Mouse (Mus musculus): Measurements from ENCODE around the gene Sema4c.

Gene Sema4c

GRCm38 (mm10) chr1:36558031-36558993, at the start of gene Sema4c:
Gene Sema4c, minus strand, starts transcription at chr1:36558349.
- peak; percentile 75 to 78 for DNase-seq

DNA sequence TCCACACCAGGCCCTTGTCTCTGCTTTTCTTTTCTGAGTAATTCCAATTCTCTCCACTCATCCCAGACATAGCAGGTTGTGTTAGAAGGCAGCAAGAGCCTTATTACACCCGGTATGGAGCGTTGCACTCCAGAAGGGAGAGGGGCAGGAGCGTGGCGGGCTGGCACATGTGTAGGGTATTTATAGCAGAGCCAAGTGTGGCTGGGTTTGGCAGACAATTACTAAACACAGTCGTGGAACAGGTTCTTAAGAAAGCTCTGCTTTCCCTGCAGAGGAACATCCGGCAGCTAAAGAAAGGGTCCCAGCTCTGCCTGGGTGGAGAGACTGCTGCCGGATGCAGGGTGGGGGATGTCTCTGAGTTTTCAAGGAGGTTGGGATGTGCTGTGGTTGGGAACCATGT, 48.8 kb upstream of the Sema4c start:
- DNase-seq = no peak

DNA sequence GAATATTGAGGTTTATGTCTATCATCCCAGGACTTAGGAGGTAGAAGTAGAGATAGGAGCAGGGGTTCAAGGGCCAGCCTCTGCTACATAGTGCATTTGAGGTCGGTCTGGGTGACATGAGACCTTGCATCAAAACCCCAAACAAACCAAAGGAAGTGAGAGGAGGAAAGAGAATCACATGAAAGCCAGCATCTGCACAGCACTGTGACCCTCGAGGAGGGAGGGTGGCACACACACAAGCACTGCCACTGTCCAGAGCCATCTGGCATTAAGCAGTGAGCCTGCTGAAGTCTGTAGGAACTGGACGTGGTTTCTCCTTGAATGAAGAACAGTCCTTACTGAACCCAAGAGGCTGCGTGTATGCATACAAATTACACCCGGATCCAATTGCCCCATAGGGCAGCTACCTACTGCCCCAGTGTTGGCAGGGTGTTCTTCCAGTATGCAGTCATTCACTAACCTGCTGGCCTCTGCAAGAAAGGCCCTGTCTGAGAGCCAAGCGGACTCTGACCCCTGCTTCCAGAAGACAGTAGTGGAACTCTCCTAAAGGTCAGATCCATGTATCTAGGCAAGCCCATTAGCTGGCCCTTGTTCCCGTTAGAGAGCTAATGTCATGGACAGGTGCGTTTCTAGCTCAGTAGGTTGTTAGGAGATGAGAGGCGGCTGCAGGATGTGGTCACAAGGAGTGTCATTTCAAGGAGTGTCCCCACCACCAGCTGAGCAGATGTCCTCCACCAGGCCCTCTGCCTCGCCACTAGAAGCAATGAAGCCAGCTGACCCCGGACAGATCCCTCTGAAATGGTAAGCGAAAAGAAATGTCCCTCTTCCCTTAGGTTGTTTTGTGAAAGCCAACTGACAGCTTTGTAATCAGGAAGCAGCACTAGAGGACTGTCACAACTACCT, 46.4 kb upstream of the Sema4c start:
- no peak for DNase-seq

- DNase-seq = peak; percentile 59 to 64
These were observed 45.2 kb upstream of the Sema4c start for GRCm38 (mm10) chr1:36603361-36603760.

- DNase-seq = no peak
These were observed 44.1 kb upstream of the Sema4c start for GRCm38 (mm10) chr1:36602271-36602670.

DNA sequence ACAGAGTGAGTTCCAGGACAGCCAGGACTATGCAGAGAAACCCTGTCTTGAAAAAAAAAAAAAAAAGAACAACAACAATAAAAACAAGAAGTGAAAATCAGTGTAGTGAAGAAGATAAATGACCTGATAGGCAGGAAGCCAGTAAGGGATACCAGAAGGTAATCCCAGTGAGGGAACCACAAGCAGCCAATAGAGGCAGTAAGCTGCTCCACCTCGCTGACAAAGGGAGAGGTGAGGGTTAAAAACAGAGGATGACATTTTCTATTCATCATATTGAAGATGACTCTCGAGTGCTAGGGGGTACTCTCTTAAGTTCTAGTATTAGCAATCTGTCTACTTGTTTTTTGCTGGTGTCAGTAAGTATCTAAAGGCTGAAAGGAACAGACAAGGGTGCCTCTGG, 40.3 kb upstream of the Sema4c start:
- no peak for DNase-seq

DNA sequence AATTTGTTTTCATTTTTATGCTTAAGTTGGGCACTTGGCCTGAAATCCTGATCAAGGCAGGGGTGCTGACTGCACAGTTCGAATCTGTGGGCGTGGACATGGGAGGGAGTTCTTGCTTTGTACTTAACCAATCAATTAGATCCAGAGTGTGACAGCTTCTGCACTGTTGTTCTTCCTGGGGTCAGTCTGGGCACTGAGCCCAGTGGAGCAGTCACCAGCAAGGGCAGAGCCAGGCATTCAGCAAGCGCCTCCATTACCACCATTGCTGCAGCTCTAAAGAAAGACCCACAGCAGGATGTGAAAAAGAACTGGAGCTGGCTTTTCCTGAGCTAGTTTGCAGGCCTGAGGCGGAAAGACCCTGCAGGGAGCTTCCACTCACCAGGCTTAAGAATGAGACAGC, 38.0 kb upstream of the Sema4c start:
- DNase-seq = peak; percentile 69 to 73

DNA sequence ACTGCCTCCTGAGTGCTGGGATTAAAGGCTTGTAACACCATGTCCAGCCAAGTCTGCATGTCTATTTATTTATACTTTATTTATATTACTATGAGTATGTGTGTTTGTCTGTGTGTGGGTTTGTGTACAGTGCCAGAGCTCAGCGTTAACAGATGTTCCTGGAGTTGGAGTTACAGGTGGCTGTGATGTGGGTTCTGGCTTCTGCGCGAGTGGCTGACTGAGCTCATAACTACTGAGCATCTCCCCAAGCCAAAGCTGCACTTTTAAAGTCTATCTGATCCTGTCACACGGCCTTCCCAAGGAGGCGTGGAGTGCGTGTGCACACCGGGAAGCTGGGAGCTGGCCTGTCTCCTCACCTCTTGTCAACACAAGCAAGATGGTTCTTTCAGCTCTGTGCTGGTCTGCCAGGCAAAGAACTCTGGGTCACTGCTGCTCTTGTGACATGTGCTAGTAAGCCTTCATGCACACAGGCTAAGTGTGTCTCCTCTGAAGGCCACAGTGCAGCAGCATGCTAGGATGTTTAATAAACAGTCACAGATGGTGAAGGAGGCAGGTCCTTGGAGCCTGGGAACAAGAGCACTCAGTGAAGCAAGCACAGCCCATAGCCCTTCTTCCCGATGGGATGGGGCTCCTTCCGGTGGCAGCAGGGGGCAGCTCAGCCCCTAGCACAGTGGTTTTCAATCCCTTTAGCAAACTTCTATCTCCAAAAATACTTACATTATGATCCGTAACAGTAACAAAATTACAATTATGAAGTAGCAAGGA, 37.2 kb upstream of the Sema4c start:
- no peak for DNase-seq

DNA sequence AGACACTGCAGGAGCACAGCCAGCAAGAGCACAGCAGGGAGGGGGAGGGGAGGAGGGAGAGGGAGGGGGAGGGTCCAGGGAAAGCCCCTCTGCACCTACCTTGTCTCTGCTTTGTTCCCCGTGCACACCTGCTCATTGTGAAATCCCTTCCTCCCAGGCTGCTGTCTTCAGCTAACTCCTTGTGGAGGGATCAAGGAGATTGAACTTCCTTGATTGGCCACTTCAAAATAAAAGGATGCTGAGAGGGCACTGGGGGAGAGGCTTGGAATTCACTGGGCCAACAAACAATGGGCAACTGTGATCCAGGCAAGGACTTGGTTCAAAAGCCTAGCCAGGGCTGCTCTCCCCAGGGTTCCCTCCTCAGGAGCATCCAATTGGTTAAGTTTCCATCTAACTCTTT, 35.0 kb upstream of the Sema4c start:
- peak in 1 of 2 experiments; percentile 51 for DNase-seq

- no peak for DNase-seq
These were observed 33.3 kb upstream of the Sema4c start for GRCm38 (mm10) chr1:36591408-36591807.

- DNase-seq = no peak
These were observed 32.5 kb upstream of the Sema4c start for GRCm38 (mm10) chr1:36590664-36591063.

GRCm38 (mm10) chr1:36589486-36589885, 31.3 kb upstream of the Sema4c start:
- peak in 1 of 2 experiments; percentile 69 for DNase-seq

- no peak for DNase-seq
These were observed 30.6 kb upstream of the Sema4c start for GRCm38 (mm10) chr1:36588476-36589450.

DNA sequence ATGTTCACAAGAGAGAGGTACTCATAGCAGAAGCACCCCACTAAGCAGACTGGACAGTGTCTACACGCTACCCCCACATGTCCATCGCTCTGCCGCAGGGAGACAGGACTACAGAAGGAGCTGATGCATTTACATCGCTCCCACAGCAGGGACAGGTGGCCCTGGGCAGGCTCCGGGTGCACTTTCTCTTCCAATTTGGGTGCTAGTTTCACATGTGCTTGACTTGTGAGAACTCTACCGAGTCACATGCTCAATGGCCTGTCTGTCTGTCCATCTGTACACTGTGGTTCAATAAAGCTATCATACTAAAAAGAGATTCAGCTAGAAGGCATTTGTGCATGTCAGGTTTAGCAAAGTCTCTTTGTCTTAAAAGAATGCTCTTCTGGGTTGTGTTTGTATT, 29.7 kb upstream of the Sema4c start:
- no peak for DNase-seq

DNA sequence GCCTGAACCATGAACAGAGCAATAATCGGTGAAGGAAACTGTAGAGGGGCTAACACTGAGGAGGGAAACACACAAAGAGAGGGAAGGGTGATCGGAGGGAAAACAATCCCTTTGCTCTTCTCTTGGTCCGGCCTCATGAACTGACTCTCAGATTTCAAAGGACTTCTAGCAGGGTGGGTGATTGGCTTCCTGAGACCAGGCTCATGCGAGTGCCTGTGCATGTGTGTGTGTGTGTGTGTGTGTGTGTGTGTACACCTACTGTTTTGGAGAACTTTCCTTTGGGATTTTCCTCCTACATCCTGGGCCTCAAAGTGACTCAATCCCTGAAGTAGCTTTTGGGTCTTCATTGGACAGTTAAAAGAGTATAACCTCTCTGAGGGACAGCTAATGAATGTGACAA, 28.1 kb upstream of the Sema4c start:
- DNase-seq = no peak

DNA sequence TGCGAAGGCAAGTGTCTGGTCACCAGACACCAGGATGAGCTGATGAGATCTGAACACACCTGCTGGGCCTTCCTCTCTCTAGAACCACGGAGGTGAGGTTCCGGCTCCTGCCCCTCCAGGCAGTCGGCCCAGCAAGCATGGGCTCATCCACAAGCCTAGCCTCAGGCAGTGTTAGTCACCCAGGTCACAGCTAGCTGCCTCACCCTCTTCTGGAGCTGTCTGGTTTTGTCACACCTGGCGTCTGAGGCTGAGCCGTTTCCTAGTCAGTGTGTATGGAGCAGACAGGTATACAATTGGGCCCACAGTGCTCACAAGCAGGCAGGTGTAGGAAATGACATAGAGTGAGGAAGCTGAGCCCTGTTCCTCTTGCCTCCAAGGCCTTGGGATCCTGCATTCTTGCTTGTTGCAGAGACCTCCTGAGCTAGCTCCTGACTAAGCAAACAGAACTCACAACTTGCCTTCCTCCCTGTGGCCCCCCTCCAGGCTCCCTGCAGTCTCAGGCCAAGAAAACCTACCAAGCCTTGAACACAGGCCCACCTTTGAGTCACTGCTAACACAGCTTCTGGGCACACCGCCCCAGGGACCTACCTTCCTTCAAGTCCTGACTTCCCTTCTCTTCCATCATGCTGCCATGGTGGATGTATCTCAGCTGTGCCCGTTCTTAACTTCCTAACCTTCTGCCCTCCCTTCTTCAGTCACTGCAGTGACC, 25.4 kb upstream of the Sema4c start:
- DNase-seq = no peak

DNA sequence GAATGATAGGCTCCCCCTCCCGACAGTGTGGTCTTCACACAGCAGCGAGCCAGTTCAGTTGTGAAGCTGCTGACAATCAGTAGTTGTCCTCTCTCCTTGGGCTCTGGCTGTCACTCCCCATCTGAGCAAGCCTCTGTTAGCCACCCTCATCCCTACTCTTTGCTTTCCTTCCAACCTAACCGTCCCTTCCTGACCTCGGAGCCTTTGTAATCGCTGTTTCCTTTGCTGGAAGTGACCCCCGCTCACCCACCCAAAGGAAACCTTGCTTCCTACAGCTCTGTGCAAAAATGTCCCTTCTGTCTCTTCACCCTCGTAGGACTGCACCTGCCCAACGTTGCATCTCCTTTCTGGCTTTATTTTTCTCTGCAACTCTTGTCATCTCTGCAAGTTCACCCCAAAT, 24.1 kb upstream of the Sema4c start:
- DNase-seq = no peak

DNA sequence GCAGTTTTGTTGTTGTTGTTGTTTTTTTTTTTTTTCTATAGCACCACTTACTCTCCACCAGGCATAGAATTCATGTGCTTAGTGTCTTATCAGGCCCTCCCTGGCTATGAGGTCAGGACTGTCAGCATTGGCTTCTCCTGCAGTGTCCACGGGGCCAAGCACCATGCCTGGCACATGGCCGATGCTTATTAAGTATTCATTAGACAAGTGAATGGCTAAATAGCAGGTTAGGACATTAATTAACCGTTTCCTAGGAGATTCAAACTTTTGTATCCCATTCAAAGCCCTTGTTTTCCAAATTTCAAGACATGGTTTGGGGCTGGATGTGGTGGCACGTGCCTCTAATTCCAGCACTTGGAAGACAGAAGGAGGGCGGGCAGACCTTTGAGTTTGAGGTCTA, 23.1 kb upstream of the Sema4c start:
- no peak for DNase-seq

DNA sequence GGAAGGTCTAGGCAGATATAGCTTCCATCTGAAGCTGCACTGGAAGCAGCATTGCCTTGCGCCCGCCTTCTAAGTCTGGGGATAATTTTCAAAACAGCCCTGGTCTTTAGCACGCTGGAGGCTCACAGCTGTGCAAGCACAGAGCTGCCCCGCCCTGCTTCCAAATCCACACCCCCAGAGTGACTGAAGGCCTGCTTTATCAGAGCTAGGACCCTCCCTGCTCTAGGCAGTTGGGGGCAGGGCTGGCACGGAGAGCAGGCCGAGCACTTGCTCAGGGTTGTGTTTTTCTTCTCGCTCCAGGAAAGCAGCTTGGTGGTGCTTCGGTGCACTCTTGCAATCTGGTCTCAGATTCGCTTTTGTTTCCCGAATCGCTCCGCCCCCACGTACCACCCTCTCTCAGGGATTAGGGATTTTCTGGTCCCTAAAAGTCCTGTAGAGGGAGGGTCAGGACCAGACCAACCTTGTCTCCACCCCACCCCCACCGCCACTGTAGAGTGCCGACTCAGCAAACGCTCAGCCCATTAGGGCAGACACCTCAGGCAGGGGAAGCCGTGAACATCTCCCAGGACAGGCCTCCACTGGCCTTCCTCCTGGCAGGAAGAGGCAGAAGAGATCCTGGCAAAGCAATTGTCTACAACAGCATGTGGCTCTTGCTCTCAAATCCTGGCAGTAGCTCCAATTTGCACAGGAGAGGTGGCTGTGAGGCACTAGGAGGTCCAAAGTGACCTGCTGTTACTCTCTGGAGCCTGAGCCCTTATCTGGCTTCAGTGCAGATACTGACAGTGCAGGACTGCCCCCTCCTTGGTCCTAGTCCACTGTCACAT, 22.4 kb upstream of the Sema4c start:
- peak; percentile 66 to 67 for DNase-seq

DNA sequence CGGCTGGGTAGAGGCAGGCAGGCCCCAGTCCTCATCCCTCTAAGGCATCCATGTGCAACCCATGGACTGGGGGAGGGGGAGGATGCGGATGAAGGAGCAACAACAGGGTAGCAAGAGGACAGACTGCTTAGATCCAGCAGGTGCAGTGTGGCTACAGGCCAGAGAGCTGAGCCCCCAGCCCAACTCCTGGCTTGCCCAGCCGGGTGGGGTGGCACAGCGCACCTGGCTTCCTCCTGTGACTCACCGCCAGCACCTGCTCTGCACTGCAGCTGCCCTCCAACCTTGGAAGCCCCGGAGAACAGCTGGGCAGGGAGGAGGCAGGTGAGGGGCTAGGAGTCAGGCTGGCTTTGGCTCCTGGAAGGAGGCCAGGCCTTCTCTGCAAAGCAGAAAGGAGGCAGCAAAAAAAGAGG, 21.8 kb upstream of the Sema4c start:
- no peak for DNase-seq
